Mouse (Mus musculus): Measurements from ENCODE around the gene Spata32. TPM values are rescaled to one million over a fixed set of nuclear protein-coding genes. Genes with fewer than 3 reads are reported as not detected.
A peak's percentile ranks its signal among the peaks of the same experiment; 100 is the strongest.

Spata32 gene
- total RNA-seq, 2 experiments from 2014 or later: not detected

DNA sequence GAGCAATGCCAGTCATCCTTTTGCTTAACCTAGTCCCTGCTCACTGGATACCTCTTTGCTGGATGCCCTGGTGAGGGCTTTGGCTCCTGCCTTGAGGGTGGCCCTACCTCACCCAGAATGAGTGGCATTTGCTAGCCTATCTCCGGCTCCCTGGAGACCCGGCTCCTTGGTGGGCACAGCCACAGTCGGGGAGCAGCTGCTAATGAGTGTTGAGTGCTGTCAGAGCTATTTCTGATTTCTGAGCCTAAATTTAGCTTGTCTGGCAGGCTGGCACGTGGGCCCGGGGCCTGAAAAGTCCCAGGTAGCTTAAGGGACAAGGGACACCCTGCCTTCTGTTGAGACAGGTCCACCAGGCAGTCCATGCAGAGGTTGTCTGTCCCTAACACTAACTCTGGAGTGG lies 41.0 kb downstream of the Spata32 start:
- intact Hi-C loops (cut with DNase I): no loop called here
- no peak for DNase-seq

DNA sequence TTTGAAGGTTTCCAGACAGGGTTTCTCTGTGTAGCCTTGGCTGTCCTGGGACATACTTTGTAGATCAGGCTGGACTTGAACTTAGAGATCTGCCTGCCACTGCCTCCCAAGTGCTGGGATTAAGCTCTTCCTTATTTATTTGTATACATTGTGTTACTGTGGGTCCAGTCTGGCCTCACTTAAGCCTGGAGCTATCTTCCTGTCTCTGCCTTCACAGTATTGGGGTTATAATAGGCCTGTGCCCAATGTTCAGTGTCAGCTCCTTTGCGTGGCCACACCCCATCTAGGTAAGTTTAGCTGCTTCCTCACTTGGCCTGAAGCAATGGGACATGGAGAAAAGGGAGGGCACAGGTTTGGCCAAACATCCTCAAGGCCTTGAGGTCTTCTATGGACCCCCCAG lies 41.7 kb downstream of the Spata32 start:
- intact Hi-C loops (cut with DNase I): no loop called here
- no peak for DNase-seq

DNA sequence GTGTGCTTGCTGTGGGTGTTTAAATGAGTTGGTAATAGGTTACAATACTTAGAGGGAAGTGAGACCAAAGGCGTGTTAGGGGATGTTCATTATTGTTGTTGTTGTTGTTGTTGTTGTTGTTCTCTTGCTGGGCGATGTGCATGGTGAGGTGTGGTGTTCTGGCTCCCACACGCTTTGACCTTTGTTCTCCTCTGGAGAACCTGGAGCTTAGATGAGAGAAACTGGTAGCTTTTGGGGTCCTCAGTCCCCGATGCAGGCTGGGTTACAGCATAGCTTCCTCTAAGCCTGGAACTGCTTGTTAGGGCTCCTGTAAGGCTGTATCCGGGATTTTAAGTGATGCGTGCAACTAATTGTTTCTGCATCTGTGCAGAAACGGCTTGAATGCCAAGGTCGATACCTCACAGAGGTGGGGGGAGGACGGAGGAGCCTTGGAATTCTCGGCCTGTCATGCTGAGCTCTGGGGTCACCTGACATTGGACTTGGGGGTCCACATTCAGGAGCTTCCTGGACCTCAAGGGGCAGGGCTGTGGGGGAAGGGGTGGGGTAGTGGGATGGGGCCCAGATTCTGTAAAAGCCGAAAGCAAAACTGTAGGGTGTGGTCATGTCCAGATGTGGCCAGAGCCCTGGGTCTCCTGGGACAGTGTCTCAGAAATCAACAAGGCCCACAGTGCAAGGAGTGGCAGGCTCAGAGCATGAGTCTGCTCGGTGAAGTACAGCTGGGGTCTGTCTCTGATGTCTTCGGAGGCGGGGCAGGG lies 42.4 kb downstream of the Spata32 start:
- peak; percentile 52 to 62 for DNase-seq
- intact Hi-C loops (cut with DNase I): no loop called here

DNA sequence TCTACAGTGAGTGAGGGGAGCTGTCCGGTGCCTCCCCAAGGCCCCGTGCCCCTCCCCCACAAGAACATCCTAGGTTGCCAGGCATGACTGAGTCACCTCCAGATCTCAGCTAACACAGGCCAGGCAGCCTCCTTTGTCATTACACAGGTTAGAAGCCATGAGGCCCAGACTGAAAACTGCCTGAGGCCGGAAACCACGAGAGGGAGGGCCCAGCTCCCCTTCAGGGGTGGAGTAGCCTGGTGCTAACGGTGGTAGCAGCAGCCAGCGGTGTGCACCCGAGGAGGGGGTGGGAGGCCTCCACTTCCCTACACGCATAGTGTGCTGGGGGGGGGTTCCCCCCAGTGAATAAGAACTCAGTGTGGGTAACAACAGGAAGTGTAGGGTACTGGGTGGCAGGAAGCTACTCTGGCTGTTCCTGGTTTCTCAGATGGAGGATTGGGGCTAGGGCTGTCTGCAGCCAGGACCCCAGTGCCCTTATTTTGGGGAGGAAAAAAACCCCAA lies 43.3 kb downstream of the Spata32 start:
- intact Hi-C loops (cut with DNase I): loop anchor here (5.0 kb wide), 1 partner anchor 237 kb away; the partner anchor contains the start of gene Plekhm1
- DNase-seq: peak in 1 of 2 experiments; percentile 62

DNA sequence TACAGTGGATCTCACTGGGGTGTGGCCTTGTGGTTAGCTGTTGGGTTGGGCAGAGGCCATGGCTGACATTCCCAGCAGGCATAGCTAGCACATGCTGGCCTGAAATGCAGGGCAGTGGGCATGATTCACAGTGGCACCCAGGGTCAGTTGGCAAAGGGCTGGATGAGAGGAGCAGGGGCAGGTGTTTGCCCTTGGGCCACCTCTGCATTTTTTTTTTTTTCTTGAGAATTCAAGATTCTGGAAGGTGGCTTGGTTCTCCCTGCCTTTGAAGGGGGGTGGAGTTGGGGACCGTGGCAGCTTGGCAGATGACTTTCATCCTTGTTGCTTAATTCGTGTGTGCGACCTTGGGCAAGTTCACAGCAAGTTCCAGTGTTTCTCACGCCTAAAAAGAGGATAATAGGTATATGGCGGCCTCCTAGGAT lies 43.8 kb downstream of the Spata32 start:
- no peak for DNase-seq
- intact Hi-C loops (cut with DNase I): loop anchor here (5.0 kb wide), 1 partner anchor 238 kb away; the partner anchor contains the start of gene Plekhm1

DNA sequence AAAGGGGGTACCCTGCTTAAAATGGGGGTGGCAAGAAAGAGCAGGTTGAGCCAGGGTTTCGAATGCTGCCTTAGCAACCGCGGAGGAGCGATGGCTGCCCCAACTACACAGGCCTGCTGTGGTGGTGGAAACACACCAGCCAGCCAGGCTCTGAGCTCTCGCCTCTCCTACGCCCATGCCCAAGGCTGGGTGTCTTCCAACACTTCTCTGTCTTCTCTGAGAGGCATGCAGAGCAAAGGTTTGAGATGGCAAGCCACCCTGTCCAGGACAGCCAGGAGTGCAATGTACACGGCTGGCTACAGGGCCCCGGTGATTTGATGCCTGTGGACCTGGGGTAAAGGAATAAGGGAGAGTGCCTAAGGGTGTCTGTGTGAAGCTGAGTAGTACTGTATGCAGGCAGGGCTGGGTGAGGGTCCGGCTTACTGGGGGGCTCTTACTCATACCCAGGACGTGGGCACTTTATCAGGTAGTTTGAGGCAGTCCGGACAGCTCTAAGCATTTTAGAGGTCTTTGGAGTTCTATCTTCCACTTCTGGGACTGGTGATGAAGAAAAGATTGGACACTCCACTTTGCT lies 44.4 kb downstream of the Spata32 start:
- intact Hi-C loops (cut with DNase I): loop anchor here (5.0 kb wide), 1 partner anchor 238 kb away; the partner anchor contains the start of gene Plekhm1

DNA sequence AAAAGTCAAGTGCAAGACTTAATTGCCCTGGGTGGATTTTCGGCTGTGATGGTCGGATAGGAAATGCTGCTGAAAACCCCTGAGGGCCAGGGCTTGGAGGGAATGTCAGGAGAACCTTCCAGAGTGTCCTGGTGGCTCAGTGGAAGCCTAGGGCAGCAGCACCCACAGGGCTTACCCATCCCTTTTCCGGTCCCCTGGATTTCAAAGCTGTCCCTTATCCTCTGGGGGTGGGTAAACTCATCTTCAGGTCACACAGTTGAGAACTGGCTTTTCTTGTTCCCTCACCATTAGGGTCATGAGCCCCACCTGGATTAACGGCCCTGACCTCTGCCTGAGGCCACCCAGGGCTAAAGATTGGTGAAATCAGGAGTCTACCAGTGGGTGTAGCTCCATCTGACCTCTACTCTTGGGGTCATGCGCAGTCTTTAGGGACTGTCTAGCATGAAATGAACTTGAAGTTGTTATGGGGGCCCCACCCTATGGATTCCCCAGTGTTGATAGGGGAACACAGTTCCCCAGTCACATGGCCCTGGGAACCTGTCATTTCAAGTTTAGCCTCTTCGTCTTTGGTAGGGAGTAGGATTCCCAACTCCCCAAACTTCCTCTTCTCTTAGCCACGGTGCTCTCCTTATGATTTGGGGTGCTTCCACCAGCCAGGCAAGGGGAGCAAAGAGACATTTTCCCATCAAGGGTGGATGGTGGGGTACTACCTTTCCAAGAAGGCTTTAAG lies 45.0 kb downstream of the Spata32 start:
- no peak for DNase-seq
- intact Hi-C loops (cut with DNase I): loop anchor here (5.0 kb wide), 1 partner anchor 239 kb away; the partner anchor contains the start of gene Plekhm1

More for the DNA sequence above, 44.4 kb downstream of the Spata32 start:
- DNase-seq: no peak

DNA sequence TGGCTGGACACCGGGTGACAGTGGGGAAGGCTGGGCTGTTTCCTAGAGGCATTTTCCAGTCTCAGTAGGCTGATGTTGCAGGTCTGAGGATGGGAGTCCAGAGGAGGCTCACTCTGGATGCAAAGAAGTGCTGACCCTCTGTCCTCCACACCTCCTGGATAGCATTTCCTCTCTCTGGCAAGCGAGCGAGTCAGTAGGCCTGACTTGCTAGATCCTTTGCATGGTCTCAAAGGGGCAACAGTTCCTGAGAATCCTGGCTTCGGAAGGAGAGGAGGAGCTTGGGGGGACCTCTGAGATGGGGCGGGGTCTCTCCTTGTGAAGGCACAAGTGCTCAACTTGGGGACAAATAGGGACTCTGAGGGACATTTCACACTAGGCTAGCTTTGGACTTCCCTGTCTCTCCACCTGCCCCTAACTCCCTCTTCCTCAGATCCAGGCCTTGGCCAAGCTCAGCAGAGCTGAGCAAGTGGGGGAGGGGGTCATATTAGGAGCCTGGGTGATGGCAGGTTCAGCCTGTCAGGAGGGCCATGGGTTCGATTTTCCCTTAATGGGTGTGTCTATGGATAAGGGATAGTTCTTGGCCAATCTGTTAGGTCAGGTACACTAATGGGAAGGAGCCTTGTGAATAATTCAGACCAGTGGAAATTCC lies 45.7 kb downstream of the Spata32 start:
- intact Hi-C loops (cut with DNase I): loop anchor here (5.0 kb wide), 1 partner anchor 240 kb away; the partner anchor contains the start of gene Plekhm1

DNA sequence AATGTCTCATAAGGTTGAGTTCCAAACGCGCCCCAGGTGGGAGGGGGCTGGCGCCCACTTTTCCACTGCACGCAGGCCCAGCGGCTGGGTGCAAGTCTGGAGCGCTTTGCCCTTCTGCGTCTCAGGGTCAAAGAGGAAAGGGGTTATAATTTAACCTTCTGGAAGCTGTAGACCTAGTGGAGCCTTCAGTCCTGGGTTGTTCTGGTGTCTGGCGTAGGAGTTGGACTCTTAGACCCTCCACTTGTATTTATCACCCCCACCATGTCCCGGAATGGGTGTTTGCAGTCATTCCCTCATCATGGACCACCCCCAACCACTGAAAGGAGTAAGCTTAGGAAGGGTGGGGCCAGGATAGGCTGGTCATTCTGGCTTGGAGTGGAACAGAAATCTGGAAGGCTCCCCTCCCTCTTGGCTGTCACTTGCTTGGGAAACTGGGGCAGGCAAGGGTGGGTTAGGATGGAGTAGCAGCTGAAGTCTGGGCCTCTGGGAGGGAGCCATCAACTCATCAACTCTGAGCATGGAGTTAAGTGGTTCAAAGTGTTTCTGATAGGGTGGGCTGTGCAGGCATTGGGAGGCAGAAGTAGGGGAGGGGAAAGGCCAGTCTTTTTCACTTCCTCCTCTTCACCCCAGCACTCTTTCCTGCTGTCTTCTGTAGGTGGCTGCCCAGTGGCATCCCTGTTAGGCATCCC lies 46.4 kb downstream of the Spata32 start:
- peak in 1 of 2 experiments; percentile 56 for DNase-seq
- intact Hi-C loops (cut with DNase I): loop anchor here (5.0 kb wide), 1 partner anchor 240 kb away; the partner anchor contains the start of gene Plekhm1

More for the DNA sequence above, 45.7 kb downstream of the Spata32 start:
- no peak for DNase-seq

DNA sequence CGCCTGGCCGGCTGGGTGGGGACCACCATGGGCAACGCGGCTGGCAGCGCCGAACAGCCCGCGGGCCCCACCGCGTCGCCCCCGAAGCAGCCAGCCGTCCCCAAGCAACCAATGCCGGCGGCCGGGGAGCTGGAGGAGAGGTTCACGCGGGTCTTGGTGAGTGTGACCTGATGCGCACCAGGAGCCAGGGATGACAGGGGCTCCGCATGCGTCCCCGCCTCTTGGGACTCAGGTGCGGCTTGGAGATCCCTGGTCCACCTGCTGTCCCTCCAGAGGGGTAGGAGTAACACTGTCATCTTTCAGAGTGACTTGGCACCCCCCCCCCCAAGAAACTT lies 47.0 kb downstream of the Spata32 start:
- DNase-seq: no peak
- intact Hi-C loops (cut with DNase I): loop anchor here (5.0 kb wide), 1 partner anchor 241 kb away; the partner anchor contains the start of gene Plekhm1

DNA sequence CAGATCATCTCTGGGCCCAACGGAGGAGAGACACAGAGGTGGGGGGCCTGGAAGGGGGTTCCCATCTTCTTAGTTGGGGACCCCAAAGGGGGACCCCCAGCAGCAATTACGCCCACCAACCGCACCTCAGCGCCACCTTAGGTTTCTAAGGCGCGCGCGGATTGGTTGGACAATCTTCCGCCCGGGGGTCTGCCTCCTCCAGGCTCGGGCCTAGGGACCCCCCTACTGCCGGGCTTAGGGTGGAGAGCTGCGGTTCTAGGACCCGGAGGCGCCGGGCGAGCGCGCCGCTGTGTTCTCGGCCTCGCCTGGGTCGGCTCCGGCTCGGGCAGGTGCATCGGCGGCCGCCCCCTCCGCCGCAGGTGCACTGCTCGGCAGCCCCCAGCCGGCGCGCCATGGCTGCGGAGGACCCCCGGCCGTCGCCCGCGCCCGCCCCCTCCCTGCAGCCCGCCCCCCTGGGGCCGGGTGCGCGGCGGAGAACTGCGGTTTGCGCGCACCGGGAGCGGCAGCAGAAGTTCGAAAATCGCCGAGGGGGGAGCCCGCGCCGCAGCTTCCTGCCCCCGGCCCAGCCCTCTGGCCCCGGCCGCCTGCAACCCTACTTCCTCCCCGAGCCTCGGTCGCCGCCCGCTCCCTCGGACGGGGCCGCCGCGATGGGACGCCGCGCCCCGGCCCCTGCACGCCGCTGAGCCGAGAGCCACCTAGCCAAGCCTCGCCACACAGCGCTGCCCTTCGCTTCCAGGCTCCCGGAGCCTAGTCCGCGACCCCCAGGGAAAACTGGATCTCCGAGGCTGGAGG lies 47.5 kb downstream of the Spata32 start, which contains the start of gene Fmnl1:
Gene Fmnl1, plus strand, starts transcription at position 614 of the 792 bp plus-strand sequence.
- peak; percentile 68 to 73 for DNase-seq
- intact Hi-C loops (cut with DNase I): loop anchor here (5.0 kb wide), 1 partner anchor 242 kb away; the partner anchor contains the start of gene Plekhm1

DNA sequence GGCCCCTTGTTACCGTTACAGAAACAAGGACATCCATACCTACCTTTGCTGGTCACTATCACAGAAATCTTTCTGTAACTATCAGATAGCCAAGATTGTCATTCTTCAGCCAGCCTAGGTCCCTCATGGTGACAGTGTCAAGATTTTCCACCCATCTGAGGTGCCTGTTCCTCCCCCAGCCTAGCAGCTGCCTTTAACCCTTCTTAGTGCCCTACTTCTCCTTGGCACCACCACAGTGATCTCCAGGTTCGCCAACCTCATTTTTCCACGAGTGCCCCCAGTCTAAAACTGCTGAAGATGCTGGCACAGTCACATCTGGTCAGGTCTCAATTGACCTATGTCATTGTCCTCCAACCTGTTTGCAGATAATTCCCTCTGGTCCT lies 48.1 kb downstream of the Spata32 start:
- intact Hi-C loops (cut with DNase I): loop anchor here (5.0 kb wide), 1 partner anchor 242 kb away; the partner anchor contains the start of gene Plekhm1
- DNase-seq: no peak

DNA sequence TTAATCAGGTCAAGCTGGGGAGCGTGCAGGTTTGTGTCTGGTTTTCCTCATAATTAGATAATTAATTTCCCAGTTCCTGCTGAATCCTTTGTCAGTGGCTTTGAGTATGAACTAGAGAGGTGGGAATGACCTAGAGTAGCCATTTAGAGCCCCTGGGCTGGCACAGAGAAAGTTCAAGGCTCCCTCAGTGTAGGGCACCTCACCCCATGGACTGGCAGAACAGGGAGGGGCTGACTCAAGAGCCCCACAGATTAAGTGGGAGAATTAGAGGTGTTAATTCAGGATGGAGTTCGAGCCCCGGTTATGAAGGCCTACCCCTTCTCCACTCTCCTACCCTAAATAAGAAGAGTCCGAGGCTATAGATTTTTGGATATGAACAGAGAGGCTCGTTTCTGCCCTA lies 48.6 kb downstream of the Spata32 start:
- no peak for DNase-seq
- intact Hi-C loops (cut with DNase I): loop anchor here (2.0 to 5.0 kb wide), 2 partner anchors 63 to 243 kb away; partner anchors contain the start of gene Plekhm1

DNA sequence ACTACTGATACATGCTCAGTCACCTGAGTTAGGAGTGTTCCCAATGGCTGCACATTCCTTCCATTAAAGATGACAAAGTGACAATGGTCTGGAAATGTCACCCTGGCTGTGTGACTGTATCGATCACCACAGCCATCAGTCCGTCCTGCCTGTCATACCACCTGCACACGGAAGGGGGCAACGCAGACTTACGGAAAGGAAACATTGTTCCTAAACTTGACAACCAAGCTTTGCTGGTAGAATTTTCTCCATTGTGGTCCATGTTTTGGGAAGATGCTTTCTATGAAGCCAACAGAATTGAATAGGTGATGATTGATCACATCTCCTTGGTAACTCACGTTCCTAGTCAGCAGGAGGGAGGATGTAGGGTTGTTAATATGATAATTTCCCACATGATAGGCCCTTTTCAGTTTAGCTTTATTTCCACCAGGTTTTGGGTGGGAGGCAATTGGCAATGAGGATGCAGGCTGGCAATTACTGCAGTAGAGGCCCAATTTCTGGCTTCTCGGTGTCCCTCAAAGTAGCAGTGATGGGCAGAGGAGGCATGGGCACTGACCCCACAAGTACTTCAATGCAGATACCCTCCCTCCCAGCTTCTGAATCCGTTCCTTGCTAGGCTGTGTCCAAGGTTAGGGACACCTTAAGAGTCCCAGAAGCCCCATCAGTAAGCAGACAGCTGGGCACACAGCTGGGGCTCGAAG lies 49.4 kb downstream of the Spata32 start:
- DNase-seq: peak; percentile 80 to 82
- intact Hi-C loops (cut with DNase I): loop anchor here (1.0 to 2.0 kb wide), 4 partner anchors 16 to 156 kb away; partner anchors contain the start of gene Map3k14

DNA sequence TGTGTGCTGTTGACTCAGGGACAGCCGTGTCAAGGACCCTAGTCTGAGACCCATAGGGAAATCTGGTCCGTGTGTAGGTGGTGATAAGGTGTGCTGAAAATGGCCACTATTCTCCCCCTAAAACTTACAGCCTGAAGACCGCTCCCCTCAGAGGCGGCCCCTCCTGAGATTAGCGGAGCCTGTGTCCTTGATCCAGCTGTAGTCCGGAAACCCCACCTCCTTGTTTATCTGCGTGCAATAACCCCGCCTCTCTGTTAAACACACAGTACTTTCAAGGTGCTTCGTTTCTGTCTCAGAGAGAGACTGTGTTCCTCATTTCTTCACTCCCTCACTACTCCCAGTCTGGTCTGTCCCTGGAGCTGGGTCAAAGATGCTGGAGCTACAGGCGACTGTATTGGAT lies 53.8 kb downstream of the Spata32 start:
- DNase-seq: no peak
- intact Hi-C loops (cut with DNase I): no loop called here

DNA sequence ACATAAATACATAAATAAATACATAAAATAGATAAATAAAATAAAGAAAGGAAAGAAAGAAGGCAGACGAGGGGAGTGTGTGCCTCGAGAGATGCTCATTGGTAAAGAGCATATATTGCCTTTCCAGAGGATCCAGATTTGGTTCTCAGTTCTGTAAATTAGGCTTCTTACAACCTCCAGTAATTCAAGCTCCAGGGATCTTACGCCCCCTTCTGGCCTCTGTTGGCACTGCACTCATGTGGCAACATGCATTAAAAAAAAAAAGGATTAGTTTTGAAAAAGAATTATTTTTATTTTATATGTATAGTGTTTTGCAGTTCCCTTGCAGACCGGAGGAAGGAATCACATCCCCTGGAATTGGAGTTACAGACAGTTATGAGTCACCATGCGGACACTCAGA lies 56.1 kb downstream of the Spata32 start:
- intact Hi-C loops (cut with DNase I): no loop called here
- DNase-seq: no peak

DNA sequence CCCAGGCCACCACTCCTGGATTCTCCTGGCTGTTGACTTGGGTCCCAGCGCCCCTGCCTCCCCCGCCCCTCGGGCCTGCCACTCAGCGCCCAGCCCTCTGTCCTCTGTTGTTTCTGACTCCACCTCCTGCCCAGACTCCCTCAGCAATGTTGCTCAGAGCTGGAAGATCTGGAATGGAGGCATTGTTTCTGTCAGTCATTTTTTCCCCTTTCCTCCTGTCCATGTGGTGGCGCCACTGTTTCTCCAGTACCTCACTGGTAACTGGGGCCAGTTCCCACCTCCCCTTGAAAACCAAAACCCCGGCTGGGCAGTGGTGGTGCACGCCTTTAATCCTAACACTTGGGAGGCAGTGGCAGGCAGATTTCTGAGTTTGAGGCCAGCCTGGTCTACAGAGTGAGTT lies 56.8 kb downstream of the Spata32 start:
- intact Hi-C loops (cut with DNase I): no loop called here
- DNase-seq: no peak

DNA sequence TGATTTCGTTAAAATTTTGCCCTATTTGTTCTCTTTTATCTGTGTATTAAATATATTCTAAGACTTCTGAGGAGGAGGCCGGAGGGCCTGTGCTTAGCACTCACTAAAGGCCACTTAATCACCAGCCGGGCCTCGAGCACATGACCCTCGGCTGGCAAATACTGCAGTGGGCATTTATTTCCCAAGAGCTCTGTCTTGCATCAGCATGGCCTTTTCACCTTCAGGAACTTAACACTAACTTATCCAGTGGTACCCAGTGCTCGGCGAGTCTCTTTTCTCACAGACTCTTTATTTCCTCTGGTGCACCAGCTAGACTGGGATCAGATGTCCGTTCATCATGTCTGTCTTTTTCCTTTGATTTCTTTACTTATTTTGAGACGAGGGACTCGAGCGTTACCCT lies 57.5 kb downstream of the Spata32 start:
- DNase-seq: no peak
- intact Hi-C loops (cut with DNase I): no loop called here
